Mouse (Mus musculus) retina, adult 2 months (tissue): Measurements from ENCODE around the gene Ube2cbp.

Experiments
- DNase-seq: peaks from one replicate; pipeline ENCODE4 v3.0.0-alpha.2; 2012; ENCODE audit warnings: low read depth, low spot score

Gene Ube2cbp

GRCm38 (mm10) chr9:86435510-86435909, 29.2 kb downstream of the Ube2cbp start:
- no peak for DNase-seq

- DNase-seq = no peak
Observed at GRCm38 (mm10) chr9:86423331-86423730, 41.4 kb downstream of the Ube2cbp start.

GRCm38 (mm10) chr9:86419366-86419765, 45.4 kb downstream of the Ube2cbp start:
- DNase-seq = no peak

GRCm38 (mm10) chr9:86417971-86418370, 46.8 kb downstream of the Ube2cbp start:
- no peak for DNase-seq

GRCm38 (mm10) chr9:86395785-86396184, 69.0 kb downstream of the Ube2cbp start:
- no peak for DNase-seq

- DNase-seq = no peak
Observed at GRCm38 (mm10) chr9:86395012-86395411, 69.7 kb downstream of the Ube2cbp start.

GRCm38 (mm10) chr9:86393586-86394272, 71.0 kb downstream of the Ube2cbp start:
- no peak for DNase-seq

- DNase-seq = no peak
Observed at GRCm38 (mm10) chr9:86391467-86391866, 73.3 kb downstream of the Ube2cbp start.

- DNase-seq = no peak
Observed at GRCm38 (mm10) chr9:86390713-86391112, 74.0 kb downstream of the Ube2cbp start.

- DNase-seq = no peak
Observed at GRCm38 (mm10) chr9:86388538-86388937, 76.2 kb downstream of the Ube2cbp start.

GRCm38 (mm10) chr9:86376923-86377322, 87.8 kb downstream of the Ube2cbp start:
- no peak for DNase-seq

- DNase-seq = no peak
Observed at GRCm38 (mm10) chr9:86372783-86373567, 91.8 kb downstream of the Ube2cbp start.

GRCm38 (mm10) chr9:86369208-86369607, 95.5 kb downstream of the Ube2cbp start:
- no peak for DNase-seq

GRCm38 (mm10) chr9:86360536-86360935, 104.2 kb downstream of the Ube2cbp start:
- no peak for DNase-seq

GRCm38 (mm10) chr9:86355851-86356250, 108.9 kb downstream of the Ube2cbp start:
- no peak for DNase-seq

GRCm38 (mm10) chr9:86351491-86351890, 113.3 kb downstream of the Ube2cbp start:
- DNase-seq = no peak

- no peak for DNase-seq
Observed at GRCm38 (mm10) chr9:86336792-86337191, 128.0 kb downstream of the Ube2cbp start.

- no peak for DNase-seq
Observed at GRCm38 (mm10) chr9:86336361-86336760, 128.4 kb downstream of the Ube2cbp start.

GRCm38 (mm10) chr9:86335588-86335987, 129.2 kb downstream of the Ube2cbp start:
- no peak for DNase-seq

- DNase-seq = no peak
Observed at GRCm38 (mm10) chr9:86334357-86334756, 130.4 kb downstream of the Ube2cbp start.

GRCm38 (mm10) chr9:86330591-86330990, 134.2 kb downstream of the Ube2cbp start:
- DNase-seq = no peak

GRCm38 (mm10) chr9:86328270-86328669, 136.5 kb downstream of the Ube2cbp start:
- no peak for DNase-seq

GRCm38 (mm10) chr9:86327341-86327740, 137.4 kb downstream of the Ube2cbp start:
- DNase-seq = no peak
